Mouse (Mus musculus) small intestine, adult 2 months (tissue): ENCODE results near the gene Cmtm2b.

Experiments used
- CTCF ChIP-seq: fragments of 200-500 bp; IDR thresholded peaks from 2 replicates; pipeline ENCODE4 v1.5.1; 2012; ENCODE audit warnings: low read depth, mild to moderate bottlenecking, control low read depth, inconsistent platforms, low read length, moderate library complexity, mixed read lengths; ENCODE audit not compliant: insufficient replicate concordance, insufficient read length; ENCODE audit errors: extremely low read depth
- POLR2A ChIP-seq: fragments of 200-500 bp; IDR thresholded peaks from 2 replicates; pipeline ENCODE4 v1.6.1; 2012; ENCODE audit warnings: low read depth, mild to moderate bottlenecking, control low read depth, inconsistent platforms, low read length, moderate library complexity

DNA sequence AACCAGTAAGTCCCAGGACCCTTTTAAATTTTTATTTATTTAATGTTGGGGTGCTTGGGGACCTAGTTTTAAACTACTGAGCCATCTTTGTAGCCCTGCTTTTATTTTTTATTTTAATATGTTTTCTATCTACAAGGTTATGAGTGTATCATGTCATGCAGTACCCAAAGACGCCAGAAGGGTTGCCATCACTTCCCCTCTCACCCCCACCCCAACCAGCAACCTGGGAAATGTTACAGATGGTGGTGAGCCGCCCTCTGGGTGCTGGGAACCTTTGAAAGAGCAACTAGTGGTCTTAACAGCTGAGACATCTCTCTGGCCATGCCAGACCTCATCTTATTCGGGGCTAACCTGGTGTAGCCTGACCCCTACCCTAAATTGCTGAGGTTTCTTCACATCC is 15.9 kb downstream of the Cmtm2b start:
- TF ChIP-seq POLR2A = no peak
- TF ChIP-seq CTCF = peak; percentile 10; the same call in 1 of the 2 replicates
